Mouse (Mus musculus) forebrain, postnatal 0 days (tissue): Measurements from ENCODE around the gene Fam69a. TPM values are rescaled to one million over a fixed set of nuclear protein-coding genes. Genes with fewer than 3 reads are reported as not detected.

ENCODE experiments used
- ATAC-seq: fragments of 200-750 bp; cut with Nextera tagmentation; 2 replicates; pipeline ENCODE4 v1.8.0; 2017; ENCODE audit warnings: mild to moderate bottlenecking, moderate library complexity
- DNase-seq: peaks from one replicate; pipeline ENCODE4 v3.0.0-alpha.2; 2015
- H3K27ac ChIP-seq: fragments of 300-500 bp; sonication (generic); 2 replicates; pipeline ENCODE4 v1.5.1; 2014; ENCODE audit warnings: low read depth, mild to moderate bottlenecking, antibody characterized with exemption, low read length, moderate library complexity, mixed read lengths
- H3K27me3 ChIP-seq: fragments of 300-500 bp; sonication (generic); 2 replicates; pipeline ENCODE4 v1.6.1; 2014; ENCODE audit warnings: mild to moderate bottlenecking, low read length, mixed read lengths; ENCODE audit not compliant: insufficient read depth
- H3K36me3 ChIP-seq: fragments of 300-500 bp; sonication (generic); 2 replicates; pipeline ENCODE4 v1.6.1; 2014; ENCODE audit warnings: mild to moderate bottlenecking, moderate library complexity; ENCODE audit not compliant: insufficient read depth
- H3K4me1 ChIP-seq: fragments of 300-500 bp; sonication (generic); 2 replicates; pipeline ENCODE4 v1.6.1; 2014; ENCODE audit warnings: antibody characterized with exemption; ENCODE audit not compliant: insufficient read depth
- H3K4me2 ChIP-seq: fragments of 300-500 bp; sonication (generic); 2 replicates; pipeline ENCODE4 v1.6.1; 2014; ENCODE audit warnings: low read depth, mild to moderate bottlenecking, moderate library complexity
- H3K4me3 ChIP-seq: fragments of 300-500 bp; sonication (generic); 2 replicates; pipeline ENCODE4 v1.5.1; 2014; ENCODE audit warnings: low read depth, low read length, mixed read lengths
- H3K9ac ChIP-seq: fragments of 300-500 bp; sonication (generic); 2 replicates; pipeline ENCODE4 v1.6.1; 2014; ENCODE audit warnings: mild to moderate bottlenecking
- H3K9me3 ChIP-seq: fragments of 300-500 bp; sonication (generic); 2 replicates; pipeline ENCODE4 v1.6.1; 2016; ENCODE audit warnings: low read length
- CTCF ChIP-seq: sonication (generic); IDR thresholded peaks from 2 replicates; pipeline ENCODE4 v1.5.1; 2016; ENCODE audit warnings: antibody characterized with exemption, control low read depth, low read depth
- WGBS: fragments of 180-500 bp; shearing (Covaris S2); extraction: QIAGEN DNeasy Blood & Tissue Kit; methylation state at CpG from one replicate; pipeline ENCODE4 v1.1.7; 2014; 5-methylcytosine and 5-hydroxymethylcytosine counted together
- polyA plus RNA-seq: library from polyadenylated mRNA; unstranded; fragments of >200 nt; fragmentation: Nextera tagmentation; extraction: Ambion mirVana; gene quantifications from 2 replicates; pipeline ENCODE4 v1.2.1, GENCODE M21; 2015
- total RNA-seq: library from RNA; depleted of rRNA; stranded (reverse); fragments of >200 nt; gene quantifications from 2 replicates; pipeline ENCODE4 v1.2.3, GENCODE M21; 2014

Fam69a gene
- total and polyA plus RNA-seq, 2 experiments from 2014 or later = 28.5 to 60.9 TPM

DNA sequence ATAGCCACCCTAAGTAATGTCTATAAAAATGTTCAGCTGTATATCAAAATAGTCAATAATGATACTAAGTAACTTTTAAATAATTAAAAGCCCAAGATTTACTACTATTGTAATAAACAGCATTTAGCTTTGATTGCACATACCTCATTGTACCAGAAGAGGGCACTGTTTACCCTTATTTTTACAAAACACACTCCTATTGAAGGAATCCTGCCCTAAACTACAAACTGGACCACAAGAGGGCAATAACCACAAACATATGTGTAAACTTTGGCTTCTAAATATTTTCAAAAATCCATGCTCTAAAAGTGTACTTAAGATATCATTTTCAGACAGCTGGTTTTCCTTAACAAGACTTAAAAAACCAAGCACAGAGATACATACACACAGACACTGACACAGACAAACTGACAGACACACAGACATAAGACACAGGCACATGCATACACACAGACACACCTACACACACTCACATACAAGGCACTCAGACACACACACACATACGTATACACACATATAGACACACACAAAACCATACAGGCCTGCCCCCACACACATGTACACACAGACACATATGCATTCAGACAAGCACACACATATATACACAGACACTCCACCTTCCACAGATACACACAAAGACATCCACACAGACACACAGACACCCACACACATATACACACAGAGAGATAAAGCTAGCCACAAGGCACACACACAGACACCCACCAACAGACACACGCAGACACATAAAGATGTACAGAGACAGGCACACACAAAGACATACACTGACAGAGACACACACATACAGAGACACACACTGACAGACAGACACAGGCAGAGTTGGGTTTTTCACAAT is 65.3 kb downstream of the Fam69a start:
- H3K4me1 ChIP-seq = no peaks in the 10 kb centered on the region
- no peaks in the 10 kb centered on the region for H3K36me3 ChIP-seq
- DNase-seq (peak; percentile 81), ATAC-seq (peak; percentile 73; the same call in 1 of the 2 replicates)
- no peaks in the 10 kb centered on the region for H3K9me3 ChIP-seq
- H3K4me2 ChIP-seq = no peak overlapping the region
- no peak overlapping the region for H3K4me3 ChIP-seq
- peak; percentile 89 for TF ChIP-seq CTCF
- 80% methylated on average over 2 of the region's 2 CpGs for WGBS
- H3K9ac ChIP-seq = no peak overlapping the region
- H3K27me3 ChIP-seq = no peaks in the 10 kb centered on the region
- H3K27ac ChIP-seq = no peak overlapping the region

DNA sequence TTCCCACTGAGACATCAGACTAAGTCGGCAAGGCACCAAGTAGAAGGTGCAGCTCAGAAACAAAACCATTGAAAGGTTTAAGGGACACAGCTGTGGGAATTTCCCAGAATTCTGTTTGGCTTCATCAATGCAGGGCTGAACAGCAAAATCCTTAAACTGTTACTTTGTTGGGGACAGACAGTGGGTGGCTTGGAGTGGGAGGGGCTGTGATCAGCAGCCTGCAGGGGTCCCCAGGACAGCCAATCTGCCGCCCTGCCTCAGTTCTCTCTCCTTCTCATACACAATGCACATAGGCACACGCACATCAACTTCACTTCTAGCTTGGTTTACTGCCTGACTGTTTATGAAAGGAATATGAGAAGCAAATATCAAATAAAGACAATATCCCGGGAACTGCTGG is 71.6 kb downstream of the Fam69a start:
- ATAC-seq (no peak), DNase-seq (no peak)
- Histone ChIP-seq H3K4me1 (no peaks in the 10 kb centered on the region), H3K36me3 (0 out of 2 replicates have a peak, but pooled peaks cover 5% of the 10 kb centered on the region), H3K9ac (no peak overlapping the region), H3K9me3 (no peaks in the 10 kb centered on the region), H3K27me3 (no peaks in the 10 kb centered on the region), H3K4me3 (no peak overlapping the region), H3K27ac (no peak overlapping the region), H3K4me2 (no peak overlapping the region)
- no peak for TF ChIP-seq CTCF
- WGBS = 25% methylated on average over 4 of the region's 4 CpGs

DNA sequence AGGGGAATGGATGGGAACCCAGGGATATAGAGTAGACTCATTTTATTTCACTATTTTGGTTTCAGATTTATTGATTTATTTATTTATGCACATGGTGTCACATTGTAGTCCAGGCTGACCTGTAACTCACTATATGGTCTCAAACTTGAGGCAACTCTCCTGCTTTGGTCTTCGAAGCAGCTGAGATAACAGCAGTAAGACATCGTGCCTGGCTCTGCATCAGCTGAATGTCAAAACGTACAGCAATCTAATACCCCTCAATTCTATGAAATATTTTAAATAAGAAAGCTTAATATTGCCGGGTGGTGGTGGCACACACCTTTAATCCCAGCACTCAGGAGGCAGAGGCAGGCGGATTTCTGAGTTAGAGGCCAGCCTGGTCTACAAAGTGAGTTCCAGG is 75.9 kb downstream of the Fam69a start:
- H3K9ac ChIP-seq = no peak overlapping the region
- no peaks in the 10 kb centered on the region for H3K9me3 ChIP-seq
- no peaks in the 10 kb centered on the region for H3K27me3 ChIP-seq
- 93% methylated on average over 5 of the region's 5 CpGs for WGBS
- ATAC-seq (no peak), DNase-seq (no peak)
- no peaks in the 10 kb centered on the region for H3K4me1 ChIP-seq
- H3K4me2 ChIP-seq = no peak overlapping the region
- TF ChIP-seq CTCF = no peak
- H3K27ac ChIP-seq = no peak overlapping the region
- no peak overlapping the region for H3K4me3 ChIP-seq
- peaks cover 44% of the 10 kb centered on the region for H3K36me3 ChIP-seq

DNA sequence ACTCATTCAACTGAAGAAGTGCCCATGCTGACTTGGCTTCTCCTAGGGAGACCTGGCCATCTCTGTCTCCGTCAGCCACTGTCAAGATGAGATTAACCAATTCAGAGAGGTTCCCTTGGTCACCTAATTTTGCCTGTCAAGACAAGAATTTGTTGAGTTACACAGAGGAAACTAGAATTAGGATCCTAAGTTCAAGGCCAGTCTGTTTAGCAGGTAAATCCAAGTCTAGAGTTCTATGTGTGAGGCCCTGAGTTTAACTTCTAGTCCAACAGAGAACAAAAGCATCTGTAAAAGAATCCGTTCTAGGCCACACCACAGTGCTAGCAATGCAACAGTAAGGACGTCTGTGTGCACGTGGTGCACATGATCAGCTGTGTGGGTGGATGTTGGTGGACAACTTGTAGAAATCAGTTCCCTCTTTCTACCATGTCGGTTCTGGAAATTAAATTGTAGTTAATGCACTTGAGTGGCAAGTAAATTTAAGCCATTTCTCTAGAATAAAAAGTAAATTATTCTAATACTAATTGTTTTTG is 76.7 kb downstream of the Fam69a start:
- H3K9me3 ChIP-seq = no peaks in the 10 kb centered on the region
- DNase-seq (no peak), ATAC-seq (no peak)
- WGBS = 63% methylated on average over 5 of the region's 5 CpGs
- no peak for TF ChIP-seq CTCF
- H3K4me3 ChIP-seq = no peak overlapping the region
- no peak overlapping the region for H3K4me2 ChIP-seq
- no peak overlapping the region for H3K9ac ChIP-seq
- H3K27ac ChIP-seq = no peak overlapping the region
- H3K27me3 ChIP-seq = no peaks in the 10 kb centered on the region
- no peaks in the 10 kb centered on the region for H3K4me1 ChIP-seq
- H3K36me3 ChIP-seq = peaks cover 52% of the 10 kb centered on the region

DNA sequence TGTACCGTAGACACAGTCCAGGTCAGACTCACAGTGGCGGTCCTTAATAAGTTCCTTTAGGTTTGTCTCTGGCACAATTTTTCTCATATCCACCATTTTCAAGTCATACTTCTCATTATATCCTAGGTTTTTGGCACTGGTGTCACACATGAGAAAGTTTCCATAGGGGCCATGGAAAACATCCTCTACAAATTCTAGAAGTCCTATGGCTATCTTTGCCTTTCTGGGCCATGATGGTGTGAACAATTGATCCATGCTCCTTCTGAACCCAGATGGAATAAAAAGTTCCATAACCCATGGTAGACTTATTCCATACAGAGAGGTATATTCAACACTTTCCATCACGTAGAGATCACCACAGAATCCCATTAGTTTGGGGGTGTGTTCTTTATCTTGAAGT is 77.2 kb downstream of the Fam69a start:
- ATAC-seq (no peak), DNase-seq (no peak)
- Histone ChIP-seq H3K27ac (no peak overlapping the region), H3K27me3 (no peaks in the 10 kb centered on the region), H3K4me2 (no peak overlapping the region), H3K9me3 (no peaks in the 10 kb centered on the region), H3K4me1 (no peaks in the 10 kb centered on the region), H3K4me3 (no peak overlapping the region), H3K36me3 (peaks cover 57% of the 10 kb centered on the region), H3K9ac (no peak overlapping the region)
- 81% methylated on average over 3 of the region's 3 CpGs for WGBS
- no peak for TF ChIP-seq CTCF

DNA sequence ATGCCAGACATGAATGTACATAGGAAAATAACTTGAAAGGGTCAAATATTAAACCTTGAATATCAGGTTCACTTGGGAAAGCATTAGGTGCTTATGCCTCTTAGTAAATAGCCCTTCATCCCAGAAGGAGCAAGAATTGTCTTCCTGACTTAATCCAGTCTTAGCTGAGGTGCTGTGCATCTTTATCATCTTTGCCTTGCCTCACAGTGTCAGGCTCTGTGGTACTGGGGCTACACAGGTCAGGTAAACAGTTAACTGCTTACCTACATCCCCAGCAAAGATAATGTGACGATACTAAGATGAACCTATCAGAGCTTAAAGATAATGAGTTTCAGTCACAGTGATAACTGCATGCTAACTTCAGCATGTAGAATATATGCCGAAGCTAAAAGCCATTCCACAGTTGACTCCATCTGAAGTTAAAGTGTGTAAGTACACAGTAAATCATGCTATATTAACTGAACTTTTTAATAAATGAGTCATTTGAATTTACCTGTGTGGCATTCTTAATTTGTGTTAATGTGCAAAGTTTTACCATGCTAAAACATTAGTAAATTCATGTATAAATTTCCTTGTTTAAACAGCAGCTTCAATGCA is 78.3 kb downstream of the Fam69a start:
- no peak for TF ChIP-seq CTCF
- peaks cover 65% of the 10 kb centered on the region for H3K36me3 ChIP-seq
- WGBS = 93% methylated on average over 2 of the region's 2 CpGs

DNA sequence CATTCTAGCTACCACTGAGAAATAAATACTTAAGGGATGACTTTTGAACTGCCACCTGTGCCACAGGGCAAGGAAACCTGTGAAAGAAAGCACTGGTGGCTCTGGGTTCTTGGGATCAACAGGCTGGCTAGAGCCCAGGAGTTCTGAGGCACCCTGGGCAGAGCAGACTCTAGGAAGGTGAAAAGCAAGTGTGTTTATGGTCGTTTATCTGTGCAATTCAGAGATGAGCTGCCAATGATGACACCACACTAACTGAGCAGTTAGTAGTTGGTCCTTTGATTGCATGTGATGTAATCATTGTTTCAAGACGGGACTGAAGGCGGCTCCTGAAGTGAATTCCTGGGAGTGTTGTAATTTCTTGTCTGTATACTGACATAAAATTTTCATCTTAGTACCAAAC is 82.6 kb downstream of the Fam69a start:
- TF ChIP-seq CTCF = no peak

More for the DNA sequence above, 78.3 kb downstream of the Fam69a start:
- Histone ChIP-seq H3K27me3 (no peaks in the 10 kb centered on the region), H3K4me1 (no peaks in the 10 kb centered on the region), H3K4me3 (no peak overlapping the region), H3K27ac (no peak overlapping the region), H3K4me2 (no peak overlapping the region), H3K9me3 (no peaks in the 10 kb centered on the region), H3K9ac (no peak overlapping the region)
- ATAC-seq (no peak), DNase-seq (no peak)

More for the DNA sequence above, 82.6 kb downstream of the Fam69a start:
- ATAC-seq (no peak), DNase-seq (no peak)
- H3K27ac ChIP-seq = no peak overlapping the region
- no peak overlapping the region for H3K9ac ChIP-seq
- H3K4me3 ChIP-seq = no peak overlapping the region
- 77% methylated on average over 3 of the region's 3 CpGs for WGBS
- H3K27me3 ChIP-seq = no peaks in the 10 kb centered on the region
- H3K4me2 ChIP-seq = no peak overlapping the region
- no peaks in the 10 kb centered on the region for H3K9me3 ChIP-seq
- H3K36me3 ChIP-seq = peaks cover 59% of the 10 kb centered on the region
- no peaks in the 10 kb centered on the region for H3K4me1 ChIP-seq
